Mouse (Mus musculus) thymus, adult 2 months (tissue): ENCODE results near the gene Pygl. TPM values are rescaled to one million over a fixed set of nuclear protein-coding genes. Genes with fewer than 3 reads are reported as not detected.
"Not testable (repeated sequence)": the region's sequence is repeated elsewhere in the genome, so short reads cannot be mapped to it uniquely, and the experiment has no call there.

Experiments
- DNase-seq: peaks from one replicate; pipeline ENCODE4 v3.0.0; 2021
- H3K27ac ChIP-seq: fragments of 200-500 bp; 2 replicates; pipeline ENCODE4 v1.5.1; 2012; ENCODE audit warnings: low read length, control low read depth; ENCODE audit not compliant: control insufficient read depth, insufficient read depth
- H3K27me3 ChIP-seq: fragments of 200-500 bp; 2 replicates; pipeline ENCODE4 v1.6.1; 2012; ENCODE audit warnings: mild to moderate bottlenecking, low read length, moderate library complexity, mixed read lengths; ENCODE audit not compliant: control insufficient read depth, insufficient read depth
- H3K36me3 ChIP-seq: fragments of 200-500 bp; 2 replicates; pipeline ENCODE4 v1.6.1; 2012; ENCODE audit warnings: mild to moderate bottlenecking, low read length, moderate library complexity; ENCODE audit not compliant: control insufficient read depth, insufficient read depth
- H3K4me1 ChIP-seq: fragments of 200-500 bp; replicated peaks from 2 replicates; pipeline ENCODE4 v1.6.1; 2012; ENCODE audit warnings: low read length; ENCODE audit not compliant: control insufficient read depth, insufficient read depth
- H3K4me3 ChIP-seq: fragments of 200-500 bp; 2 replicates; pipeline ENCODE4 v1.5.1; 2012; ENCODE audit warnings: mild to moderate bottlenecking, low read length, control low read depth, moderate library complexity; ENCODE audit not compliant: control insufficient read depth, insufficient read depth
- CTCF ChIP-seq: fragments of 200-500 bp; IDR thresholded peaks from 2 replicates; pipeline ENCODE4 v1.5.1; 2012; ENCODE audit warnings: mild to moderate bottlenecking, control low read depth, low read length, moderate library complexity, borderline replicate concordance; ENCODE audit not compliant: control insufficient read depth, poor library complexity, insufficient read depth; ENCODE audit errors: extremely low read depth
- POLR2A ChIP-seq: fragments of 200-500 bp; IDR thresholded peaks from 2 replicates; pipeline ENCODE4 v1.6.1; 2012; ENCODE audit warnings: mild to moderate bottlenecking, low read length, control low read depth, moderate library complexity; ENCODE audit not compliant: control insufficient read depth, poor library complexity, insufficient read depth; ENCODE audit errors: extremely low read depth
- WGBS: fragments of 180-500 bp; shearing (Covaris S2); methylation state at CpG from one replicate; pipeline ENCODE4 v1.1.7; 2018; 5-methylcytosine and 5-hydroxymethylcytosine counted together
- polyA plus RNA-seq: library from polyadenylated mRNA; depleted of rRNA; stranded (reverse); fragments of >200 nt; gene quantifications from 2 replicates; pipeline ENCODE4 v1.2.3, GENCODE M21; 2012; rRNA removed

Gene Pygl
- polyA plus RNA-seq, 1 experiment: 19.7 TPM

DNA sequence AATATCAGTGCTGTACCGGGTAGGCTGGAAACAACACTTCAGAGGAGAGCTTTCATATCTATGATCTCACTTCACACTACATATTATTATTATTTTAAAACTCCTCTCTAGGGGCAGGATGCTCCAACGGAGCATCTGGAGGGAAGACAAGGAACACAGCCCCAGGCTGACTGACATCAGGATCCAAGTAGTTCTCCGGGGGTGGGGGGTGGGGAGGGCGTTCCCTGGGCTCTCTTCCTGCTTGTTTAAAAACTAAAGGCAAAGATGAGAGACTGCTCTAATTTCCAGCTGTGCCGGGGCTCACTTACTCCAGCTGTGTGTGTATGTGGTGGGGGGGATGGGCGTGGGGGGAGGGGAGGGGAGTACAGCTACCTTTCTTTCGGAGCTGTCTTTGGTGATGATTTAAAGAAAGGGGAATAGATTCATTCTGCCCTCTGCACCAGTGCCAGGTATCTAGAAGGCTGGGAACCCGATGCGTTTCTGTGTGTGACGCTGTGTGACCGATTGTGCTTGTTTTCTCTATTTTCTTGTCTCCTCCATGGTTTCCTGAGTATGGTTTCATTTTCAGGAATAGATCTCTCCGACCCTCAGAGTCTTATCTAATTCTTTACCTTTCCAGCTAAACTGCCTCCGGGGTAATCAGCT is 83.2 kb downstream of the Pygl start:
- Histone ChIP-seq H3K4me3 (peak overlapping the region; percentile 29; the same call in 1 of the 2 replicates), H3K27ac (peak overlapping the region; percentile 73; the same call in 1 of the 2 replicates), H3K36me3 (no peaks in the 10 kb centered on the region), H3K27me3 (no peaks in the 10 kb centered on the region), H3K4me1 (peaks cover 10% of the 10 kb centered on the region)
- TF ChIP-seq POLR2A (no peak), CTCF (no peak)
- WGBS: 11% methylated on average over 13 of the region's 13 CpGs
- no peak for DNase-seq

DNA sequence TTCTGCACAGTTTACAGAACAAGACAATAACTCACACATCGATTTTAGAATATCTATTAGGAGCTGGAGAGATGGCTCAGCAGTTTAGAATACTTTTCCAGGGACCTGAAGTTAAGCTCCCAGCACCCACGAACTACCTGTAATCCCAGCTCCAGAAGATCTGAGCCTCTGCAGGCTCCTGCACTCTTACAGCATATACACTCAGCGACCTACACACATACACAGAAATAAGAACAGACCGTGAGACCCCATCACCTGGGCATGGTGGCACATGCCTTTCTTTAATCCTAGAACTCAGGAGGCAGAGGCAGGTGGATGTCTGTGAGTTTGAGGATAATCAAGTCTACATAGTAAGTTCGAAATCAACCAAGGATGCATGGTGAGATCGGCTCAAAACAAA is 85.7 kb downstream of the Pygl start:
- peaks cover 10% of the 10 kb centered on the region for H3K4me1 ChIP-seq
- no peak for DNase-seq
- H3K36me3 ChIP-seq: no peaks in the 10 kb centered on the region
- H3K27me3 ChIP-seq: no peaks in the 10 kb centered on the region
- no peak for TF ChIP-seq CTCF
- TF ChIP-seq POLR2A: no peak
- no peak overlapping the region for H3K27ac ChIP-seq
- H3K4me3 ChIP-seq: no peak overlapping the region
- 89% methylated on average over 6 of the region's 6 CpGs for WGBS

DNA sequence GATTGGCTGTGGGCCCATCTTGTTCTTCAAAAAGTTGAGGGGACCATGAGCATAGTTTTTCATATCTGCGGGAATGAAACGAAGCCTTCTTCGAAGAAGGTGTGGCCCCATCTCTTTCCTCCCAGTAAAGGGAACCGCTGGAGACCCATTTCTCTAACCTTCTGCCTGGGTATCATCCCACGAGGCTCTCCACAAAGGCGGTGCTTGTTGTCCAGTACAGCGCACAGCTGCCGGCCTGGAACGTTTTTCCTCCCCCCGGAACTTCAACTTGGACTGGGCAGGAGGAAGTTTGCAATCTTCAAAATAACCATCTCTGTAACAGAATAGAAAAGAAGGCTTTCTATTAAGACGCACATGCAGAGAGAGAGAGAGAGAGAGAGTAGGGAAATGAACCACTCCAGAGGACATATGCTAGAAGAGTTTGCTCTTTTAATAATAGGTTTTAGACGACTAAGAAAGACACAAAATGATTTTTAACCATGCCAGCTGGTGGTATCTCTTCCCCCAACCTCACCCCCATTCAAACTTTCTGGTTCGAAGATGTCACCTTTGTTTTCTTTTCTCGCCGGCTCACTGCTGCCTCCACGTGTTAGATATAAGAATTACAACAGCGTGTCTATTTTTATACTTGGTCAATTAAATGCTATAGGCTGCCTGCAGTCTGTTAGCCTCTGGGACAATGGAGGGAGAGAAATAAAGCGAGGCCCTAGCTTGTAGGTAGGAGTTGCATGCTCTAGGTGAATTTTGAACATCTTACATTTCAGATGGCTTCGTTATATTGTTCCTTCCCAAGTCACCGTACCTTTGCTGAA is 86.4 kb downstream of the Pygl start:
- WGBS: 51% methylated on average over 20 of the region's 20 CpGs
- no peaks in the 10 kb centered on the region for H3K27me3 ChIP-seq
- H3K27ac ChIP-seq: no peak overlapping the region
- peak; percentile 74 for DNase-seq
- TF ChIP-seq CTCF (no peak), POLR2A (no peak)
- no peaks in the 10 kb centered on the region for H3K36me3 ChIP-seq
- peaks cover 12% of the 10 kb centered on the region for H3K4me1 ChIP-seq
- no peak overlapping the region for H3K4me3 ChIP-seq

DNA sequence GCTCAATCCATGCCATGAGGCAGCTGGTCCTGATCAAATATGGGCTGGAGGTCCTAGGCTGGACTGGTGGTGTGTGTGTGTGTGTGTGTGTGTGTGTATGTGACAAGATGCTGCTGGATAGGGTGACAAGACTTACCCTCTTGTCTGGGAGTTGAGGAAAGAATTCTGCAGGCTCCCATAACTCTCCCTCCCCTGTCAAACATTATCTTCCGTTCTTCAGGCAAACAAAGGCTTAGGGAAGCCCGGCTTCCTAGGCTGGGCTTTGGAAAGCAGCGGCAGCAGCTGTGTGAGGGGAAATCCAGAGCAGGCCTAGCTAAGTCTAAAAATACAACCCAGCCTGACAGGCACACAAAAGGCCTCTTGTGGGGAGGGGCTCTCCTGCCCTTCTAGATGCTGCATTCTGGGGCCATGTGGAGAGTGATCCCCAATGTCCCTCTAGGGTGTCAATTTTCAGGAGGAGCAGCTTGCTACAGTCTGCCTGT is 87.1 kb downstream of the Pygl start:
- H3K27ac ChIP-seq: not testable (repeated sequence)

DNA sequence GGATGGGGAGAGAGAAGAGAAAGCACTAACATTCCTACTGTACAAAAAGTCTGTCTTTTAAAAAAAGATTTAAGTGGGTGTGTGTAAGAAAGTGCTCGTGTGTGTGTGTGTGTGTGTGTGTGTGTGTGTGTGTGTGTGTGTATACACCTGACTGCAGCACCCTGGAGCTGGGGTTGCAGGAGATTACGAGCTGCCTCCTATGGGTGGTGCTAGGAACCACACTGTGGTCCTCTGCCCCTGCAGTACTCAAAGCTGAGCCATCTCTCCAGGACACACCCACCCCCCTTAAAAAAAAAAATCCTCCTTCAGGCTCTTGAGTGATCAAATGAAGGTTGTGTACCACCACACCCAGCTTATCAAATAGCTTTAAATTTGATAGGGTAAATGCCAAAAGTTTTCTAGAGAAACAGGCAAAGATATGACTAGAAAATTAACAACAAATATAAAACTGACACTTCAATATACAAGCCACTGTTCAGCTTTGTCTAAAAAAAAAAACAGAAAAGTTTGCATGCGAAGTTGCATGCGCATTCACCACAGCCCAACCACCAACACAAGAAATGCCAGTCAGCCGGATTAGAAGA is 90.2 kb downstream of the Pygl start:
- H3K27ac ChIP-seq: no peak overlapping the region
- WGBS: 90% methylated on average over 5 of the region's 5 CpGs

More for the DNA sequence above, 87.1 kb downstream of the Pygl start:
- H3K27me3 ChIP-seq, H3K36me3 ChIP-seq, H3K4me3 ChIP-seq, DNase-seq: not testable (repeated sequence)
- peaks cover 12% of the 10 kb centered on the region for H3K4me1 ChIP-seq
- 88% methylated on average over 3 of the region's 3 CpGs for WGBS

More for the DNA sequence above, 90.2 kb downstream of the Pygl start:
- DNase-seq: no peak
- no peak overlapping the region for H3K4me3 ChIP-seq
- no peaks in the 10 kb centered on the region for H3K36me3 ChIP-seq
- no peaks in the 10 kb centered on the region for H3K27me3 ChIP-seq
- TF ChIP-seq CTCF: no peak
- TF ChIP-seq POLR2A: no peak
- H3K4me1 ChIP-seq: peaks cover 12% of the 10 kb centered on the region

Other genes starting within 250 kb of the Pygl start
- gene Sav1, start 244.5 kb downstream of the Pygl start, polyA plus RNA-seq: 22.2 and 23.7 TPM in 2 replicates
- 21.8 and 32.2 TPM in 2 replicates for gene Nin, start 117.8 kb downstream of the Pygl start, polyA plus RNA-seq
- 0.12 and 0.15 TPM in 2 replicates for gene Abhd12b, start 77.3 kb downstream of the Pygl start, polyA plus RNA-seq
- 0.16 and 0.18 TPM in 2 replicates for gene Trim9, start 116.1 kb upstream of the Pygl start, polyA plus RNA-seq
- gene Tmx1, start 221.6 kb upstream of the Pygl start, polyA plus RNA-seq: 10.3 and 11.1 TPM in 2 replicates